Mouse (Mus musculus) cerebellum, postnatal 4 days (tissue): ENCODE results near the gene Mccc2.
"Not testable (repeated sequence)": the region's sequence is repeated elsewhere in the genome, so short reads cannot be mapped to it uniquely, and the experiment has no call there.

Source experiments
- DNase-seq, 2 experiments: peaks; one replicate each; pipeline ENCODE4 v3.0.0; 2022; ENCODE audit warnings: low spot score in 2 of 2, mixed read lengths in 1 of 2

Gene Mccc2

DNA sequence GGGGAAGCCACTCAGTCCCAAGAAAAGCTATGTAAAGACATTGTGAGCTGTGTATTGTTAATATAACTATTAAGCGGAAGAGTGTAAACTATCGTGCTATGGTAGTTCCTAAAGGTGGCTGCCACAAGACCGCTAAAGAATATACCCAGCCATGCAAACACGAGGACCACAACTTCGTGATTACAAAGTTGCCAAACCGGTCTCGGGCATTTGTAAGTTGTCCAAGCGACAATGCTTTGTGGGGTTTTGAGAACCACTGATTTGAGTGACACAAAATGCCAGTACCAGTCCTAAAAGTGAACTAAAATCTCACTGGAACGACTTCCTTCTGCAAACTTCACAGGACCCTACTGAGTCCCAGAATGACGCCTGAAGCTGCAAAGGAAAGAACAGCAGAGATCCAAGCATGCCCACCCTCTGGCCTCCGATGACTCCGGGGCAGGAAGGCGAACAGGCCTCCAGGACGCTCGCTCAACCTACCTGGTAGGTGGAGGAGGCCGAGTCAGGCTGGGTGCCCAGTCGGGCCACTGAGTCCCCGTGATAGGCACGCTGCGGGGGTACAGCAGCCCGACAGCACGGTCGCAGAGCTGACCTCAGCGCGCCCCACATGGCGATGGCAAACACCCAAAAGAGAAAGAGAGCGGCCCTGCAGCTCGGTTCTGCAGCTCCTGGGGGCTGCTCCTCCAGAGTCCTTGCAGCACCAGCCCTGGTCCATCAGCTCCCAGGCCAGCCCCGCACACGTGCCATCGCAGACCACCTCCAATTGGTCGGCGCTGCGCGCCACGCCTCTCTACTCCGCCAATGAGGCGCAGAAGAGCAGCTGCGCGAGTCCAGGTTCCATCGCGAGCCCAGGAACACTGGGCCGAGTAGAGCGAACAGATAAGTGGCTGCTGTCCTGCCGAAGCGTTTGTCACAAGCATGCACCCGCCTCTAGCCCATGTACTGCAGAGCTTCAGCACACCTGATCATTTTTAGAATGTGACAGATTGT is at the start of gene Mccc2:
Gene Mccc2 (minus strand): TSS at position 734 of the 990 bp plus-strand sequence.
- DNase-seq, result peak; percentile 64 to 82

DNA sequence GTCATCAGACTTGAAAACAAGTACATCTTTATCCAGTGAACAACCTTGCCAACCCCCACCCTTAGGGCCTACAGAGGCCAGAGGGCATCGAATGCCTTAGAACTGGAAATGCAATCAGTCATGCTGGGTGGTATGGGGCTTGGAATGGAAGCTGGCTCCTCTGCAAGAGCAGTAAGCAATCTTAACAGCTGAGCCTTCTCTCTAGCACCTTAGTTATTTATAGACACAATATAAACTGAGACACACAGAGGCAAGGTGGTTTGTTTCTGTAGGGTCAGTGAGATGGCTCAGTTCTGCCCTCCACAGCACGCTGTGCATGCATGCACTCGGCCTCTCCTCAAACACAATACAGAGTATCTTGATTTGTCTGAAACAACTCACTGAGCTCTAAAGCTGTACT is 48.5 kb upstream of the Mccc2 start:
- DNase-seq, result no peak

DNA sequence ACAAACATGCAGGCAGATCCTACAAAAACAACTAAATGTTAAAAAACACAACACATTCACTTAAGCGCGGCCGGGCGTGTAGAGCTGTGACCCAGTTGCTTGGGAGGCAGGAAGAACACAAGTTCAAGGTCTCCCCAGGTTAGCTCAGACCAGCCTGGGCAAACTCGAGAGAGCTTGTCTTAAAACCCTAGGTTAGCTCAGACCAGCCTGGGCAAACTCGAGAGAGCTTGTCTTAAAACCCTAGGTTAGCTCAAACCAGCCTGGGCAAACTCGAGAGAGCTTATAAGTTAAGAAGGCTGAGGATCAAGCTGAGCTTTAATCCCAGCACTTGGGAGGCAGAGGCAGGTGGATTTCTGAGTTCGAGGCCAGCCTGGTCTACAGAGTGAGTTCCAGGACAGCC is 42.3 kb upstream of the Mccc2 start:
- DNase-seq, result not testable (repeated sequence)

DNA sequence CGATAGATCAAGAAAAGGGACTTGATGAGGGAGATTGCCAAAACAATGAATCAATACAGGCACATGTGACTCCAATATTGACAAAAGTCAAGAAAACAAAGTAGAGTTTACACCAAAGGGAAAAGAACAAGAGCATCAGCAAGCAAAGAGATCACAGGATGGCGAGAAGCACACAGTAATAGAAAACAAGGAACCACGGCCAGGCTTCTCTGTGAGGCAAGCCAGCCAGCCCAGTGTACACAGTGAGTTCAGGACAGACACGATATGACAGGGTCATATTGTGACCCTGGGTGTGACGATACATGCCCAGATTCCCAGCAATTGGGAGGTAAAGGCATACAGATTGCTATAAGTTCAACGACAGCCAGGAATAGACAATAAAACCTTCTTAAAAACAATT is 10.6 kb upstream of the Mccc2 start:
- no peak for DNase-seq

DNA sequence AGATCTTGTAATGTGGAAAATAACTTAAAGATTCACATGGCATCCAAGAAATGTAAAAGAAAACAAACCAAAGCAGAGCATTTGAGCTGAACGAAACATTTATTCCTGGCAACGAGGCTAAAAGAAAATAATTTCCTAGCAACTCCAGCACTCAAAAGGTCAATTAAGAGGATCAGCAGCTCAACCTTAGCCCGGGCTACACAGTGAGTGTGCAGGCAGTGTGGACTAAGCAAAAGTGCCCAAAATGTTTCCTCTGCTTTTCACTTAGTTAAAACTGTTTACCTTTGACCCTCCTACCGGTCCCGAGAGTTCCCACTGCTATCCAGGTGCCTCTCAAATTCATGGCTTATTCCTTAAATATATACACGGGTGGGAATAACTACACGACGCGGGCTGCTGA is 1.5 kb upstream of the Mccc2 start:
- DNase-seq, result no peak

DNA sequence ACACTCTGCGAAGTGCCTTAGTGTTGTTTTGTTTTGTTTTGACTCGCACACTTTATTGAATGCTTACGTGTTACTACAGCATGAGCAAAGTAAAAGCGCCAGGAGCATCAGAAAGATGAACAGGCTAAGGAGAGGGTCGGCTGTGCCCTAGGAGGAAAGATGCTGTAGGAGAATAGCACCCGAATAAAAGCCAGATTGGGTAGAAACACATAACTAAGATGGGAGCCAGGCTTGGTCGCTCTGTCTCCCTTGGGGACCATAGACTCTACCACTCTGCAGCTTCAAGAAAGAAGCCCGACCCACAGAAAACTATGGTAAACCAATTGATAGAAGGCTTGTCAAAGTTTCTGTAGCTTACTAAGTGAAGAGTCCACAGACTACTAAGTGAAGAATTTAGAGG is 498 bp upstream of the Mccc2 start:
- no peak for DNase-seq

DNA sequence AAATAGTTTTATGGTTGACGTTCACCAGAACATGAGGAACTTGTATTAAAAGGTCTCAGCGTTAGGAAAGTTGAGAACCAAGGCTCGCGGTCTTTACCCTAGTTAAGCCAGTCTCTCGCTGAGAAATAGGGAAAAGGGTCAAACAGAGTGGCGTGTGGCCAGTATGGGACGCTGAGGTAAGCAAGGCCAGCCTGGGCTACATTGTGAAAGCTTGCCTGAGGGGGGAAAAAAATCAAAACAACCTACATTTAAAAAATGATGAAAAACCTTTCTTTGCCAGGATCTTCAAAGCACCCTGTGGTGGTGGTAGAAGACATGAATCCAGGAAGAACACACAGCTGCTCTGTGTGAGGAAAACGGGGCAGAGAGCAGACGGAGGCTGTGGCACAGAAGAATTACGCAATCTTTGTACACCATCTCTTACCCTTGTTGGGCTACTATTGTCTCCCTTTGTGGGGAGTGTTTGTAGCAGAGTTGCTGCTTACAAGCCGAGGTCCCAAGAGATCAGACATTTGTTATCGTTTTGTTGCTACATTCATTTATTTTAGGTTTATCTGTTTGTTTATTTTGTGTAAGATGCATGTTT is 9.4 kb downstream of the Mccc2 start:
- no peak for DNase-seq

DNA sequence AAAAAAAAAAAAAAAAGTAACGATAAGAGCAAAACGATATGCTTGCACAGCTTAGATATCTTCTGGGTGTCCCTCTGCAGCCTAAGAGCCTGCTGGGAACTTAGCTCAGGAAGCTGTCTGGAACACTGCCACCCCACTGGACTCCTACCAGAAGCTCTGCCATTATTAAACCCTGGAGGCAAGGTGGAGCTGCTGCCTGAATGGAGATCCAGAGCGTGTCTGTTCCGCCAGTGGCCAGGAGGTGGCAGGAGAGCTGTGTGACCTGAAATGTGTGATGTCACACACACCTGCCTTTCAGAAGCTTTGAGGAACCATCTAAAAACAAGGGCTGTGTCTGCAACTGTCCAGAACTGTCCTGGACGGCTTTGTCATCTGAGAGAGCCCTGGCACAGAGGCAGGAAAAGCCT is 13.6 kb downstream of the Mccc2 start:
- DNase-seq, result peak; percentile 77 to 80

DNA sequence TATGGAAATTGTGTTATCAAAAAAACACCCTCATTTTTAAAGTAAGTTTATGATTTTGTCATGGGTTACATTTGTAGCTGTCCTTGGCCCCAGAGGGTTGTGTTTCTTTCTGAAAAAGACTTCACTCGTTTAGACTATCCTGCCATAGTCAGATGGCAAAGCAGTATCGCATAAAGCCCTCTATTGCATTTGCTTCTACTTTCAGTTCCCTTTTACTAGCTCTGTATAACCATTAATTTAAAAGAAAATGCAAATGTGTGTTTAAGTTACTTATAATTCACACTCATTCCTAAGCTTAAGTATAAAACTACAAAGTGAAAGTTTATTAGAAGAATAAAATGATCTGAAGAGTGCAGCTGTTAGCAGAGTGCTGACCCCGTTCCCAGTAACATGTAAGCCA is 16.4 kb downstream of the Mccc2 start:
- DNase-seq, result no peak

DNA sequence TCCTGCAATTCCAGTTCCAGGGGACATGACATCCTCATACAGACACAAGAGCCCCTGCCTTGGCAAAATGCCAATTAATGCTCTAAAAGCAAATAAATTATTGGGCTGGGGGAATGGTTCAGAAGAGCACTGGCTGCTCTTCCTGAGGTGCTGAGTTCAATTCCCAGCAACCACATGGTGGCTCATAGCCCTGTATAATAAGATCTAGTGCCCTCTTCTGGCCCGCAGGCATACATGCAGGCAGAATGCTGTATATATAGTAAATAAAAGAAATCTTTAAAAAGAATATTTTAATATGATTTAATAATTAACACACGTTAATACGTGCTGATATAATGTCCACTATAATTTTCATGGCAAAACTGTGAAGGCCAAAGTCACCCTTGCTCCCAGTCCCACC is 17.3 kb downstream of the Mccc2 start:
- no peak for DNase-seq

DNA sequence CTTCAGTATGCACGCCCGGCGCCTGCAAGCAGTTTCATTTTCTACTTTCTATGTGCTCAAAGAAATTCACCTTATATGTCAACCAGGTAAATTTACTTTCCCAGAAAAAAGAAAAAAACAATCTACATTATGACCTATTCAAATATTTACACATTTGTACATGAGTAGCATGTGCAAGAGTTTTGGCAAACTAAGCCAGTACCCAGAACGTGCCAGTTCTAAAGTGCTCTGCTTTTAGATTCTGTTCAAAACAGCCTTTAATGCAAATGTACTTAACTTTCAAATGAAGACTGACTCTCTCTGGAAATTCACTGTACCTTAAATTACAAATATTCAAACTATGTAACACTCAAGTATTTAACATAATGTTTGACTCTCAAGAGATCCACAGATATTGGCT is 25.8 kb downstream of the Mccc2 start:
- no peak for DNase-seq

DNA sequence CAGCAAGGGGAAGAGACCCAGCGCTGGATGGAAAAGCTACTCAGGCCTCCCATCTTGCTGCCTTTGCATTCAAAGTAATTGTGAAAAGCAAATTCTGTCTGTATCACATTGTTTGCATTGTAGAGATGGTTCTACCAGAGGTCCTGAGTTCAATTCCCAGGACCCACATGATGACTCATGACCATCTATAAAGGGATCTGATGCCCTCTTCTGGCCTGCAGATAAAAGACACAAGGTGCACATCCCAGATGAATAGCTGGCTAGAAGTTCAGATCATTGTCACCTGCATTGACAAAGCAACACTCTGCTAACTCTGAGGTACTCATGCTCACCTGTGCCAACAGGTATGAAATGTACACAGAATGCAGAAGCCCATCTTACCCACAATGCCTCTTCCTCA is 32.1 kb downstream of the Mccc2 start:
- no peak for DNase-seq

DNA sequence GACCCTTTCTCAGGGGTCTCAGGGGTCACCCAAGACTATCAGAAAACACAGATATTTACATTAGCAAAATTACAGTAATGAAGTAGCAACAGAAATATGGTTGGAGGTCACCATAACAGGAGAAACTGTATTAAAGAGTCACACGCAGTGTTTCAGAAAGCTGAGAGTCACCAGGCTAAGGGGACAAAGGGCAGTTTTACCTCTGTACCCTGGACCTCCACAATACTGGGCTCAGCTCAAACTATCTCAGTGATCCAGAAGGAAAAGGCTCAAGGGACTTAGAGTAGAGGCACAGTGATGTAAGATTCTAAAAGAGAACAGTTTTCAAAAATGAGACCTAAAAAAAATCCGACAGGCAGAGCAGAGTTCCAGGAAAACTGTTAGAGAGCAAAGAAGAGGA is 36.0 kb downstream of the Mccc2 start:
- no peak for DNase-seq

DNA sequence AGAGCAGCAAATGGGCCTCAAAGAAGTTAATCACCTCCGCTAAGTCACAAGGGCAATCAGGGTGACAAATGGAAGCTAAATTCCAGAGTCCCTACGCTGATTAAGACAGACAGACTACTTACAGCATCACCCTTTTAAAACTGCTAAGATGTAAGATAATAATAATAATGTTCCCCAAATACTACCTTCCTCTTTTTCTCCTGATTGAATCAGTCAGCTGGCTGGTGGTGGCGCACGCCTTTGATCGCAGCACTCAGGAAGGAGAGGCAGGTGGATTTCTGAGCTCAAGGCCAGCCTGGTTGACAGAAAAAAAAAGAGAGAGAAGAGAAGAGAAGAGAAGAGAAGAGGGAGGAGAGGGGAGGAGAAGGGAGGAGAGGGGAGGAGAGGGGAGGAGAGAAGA is 45.4 kb downstream of the Mccc2 start:
- DNase-seq, result no peak

DNA sequence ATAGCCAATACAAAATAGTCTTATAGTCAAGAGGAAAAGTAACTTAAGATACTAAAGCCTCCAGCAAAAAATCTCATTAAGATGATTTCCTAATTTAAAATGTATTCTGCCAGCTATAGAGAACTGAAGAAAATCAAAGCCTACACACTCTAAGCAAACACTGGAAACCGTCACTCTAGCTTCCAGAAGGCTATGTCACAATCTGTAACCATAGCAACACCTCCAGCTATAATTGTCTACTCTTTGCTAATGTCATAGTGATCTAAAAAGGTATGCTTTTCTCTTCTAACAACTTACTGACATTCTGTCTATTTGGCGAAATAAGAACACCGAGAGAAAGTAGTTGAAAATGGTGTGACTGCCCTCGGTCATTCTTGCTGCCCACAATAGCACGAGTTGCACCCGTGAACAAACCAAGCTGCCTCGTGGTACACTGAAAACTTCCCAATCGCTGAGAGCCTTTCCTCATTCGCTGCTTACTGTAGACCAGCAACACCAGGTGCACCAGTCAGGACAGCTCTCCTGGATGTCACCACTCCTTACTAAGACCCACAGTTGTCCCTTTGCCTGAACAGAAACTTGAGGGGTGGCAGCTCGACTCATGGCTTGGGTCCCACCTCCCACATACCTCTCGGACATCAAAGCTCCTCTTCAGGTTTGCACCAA is 48.3 kb downstream of the Mccc2 start:
- DNase-seq, result no peak

DNA sequence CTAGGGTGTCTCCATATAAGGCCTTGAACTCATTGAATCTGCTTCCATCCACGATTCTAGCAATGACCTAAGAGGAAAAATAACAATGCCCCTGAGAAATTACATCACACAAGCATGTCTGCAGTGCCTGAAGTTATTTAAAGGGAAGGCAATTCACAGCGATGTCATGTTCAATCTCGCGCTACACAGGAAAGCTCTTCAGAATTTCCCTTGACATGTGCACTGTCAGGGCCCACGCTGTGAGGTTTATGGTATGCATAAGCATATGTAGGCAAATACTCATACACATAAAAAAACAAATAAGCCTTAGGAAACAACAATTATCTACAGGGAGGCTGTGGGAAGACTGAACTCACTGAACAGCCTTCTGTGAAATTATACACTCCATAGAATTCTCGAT is 51.6 kb downstream of the Mccc2 start:
- DNase-seq, result no peak

DNA sequence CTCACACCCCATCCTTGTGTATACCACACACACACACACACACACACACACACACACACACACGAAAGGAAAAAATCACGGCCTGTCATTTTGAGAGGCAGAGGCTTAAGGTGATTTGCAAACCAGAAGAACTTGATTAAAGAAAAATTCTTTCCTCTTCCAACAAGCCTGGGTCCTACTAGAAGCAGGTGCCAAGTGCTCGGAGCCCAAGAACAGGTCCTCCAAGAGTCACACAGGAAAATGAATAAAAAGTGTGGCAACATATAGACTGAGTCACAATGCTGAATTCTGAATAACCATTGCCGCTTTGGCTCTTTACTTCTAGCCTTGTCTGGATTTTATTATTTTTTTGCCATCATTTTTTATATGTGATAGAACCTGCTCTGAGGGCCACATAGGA is 53.8 kb downstream of the Mccc2 start:
- DNase-seq, result no peak

DNA sequence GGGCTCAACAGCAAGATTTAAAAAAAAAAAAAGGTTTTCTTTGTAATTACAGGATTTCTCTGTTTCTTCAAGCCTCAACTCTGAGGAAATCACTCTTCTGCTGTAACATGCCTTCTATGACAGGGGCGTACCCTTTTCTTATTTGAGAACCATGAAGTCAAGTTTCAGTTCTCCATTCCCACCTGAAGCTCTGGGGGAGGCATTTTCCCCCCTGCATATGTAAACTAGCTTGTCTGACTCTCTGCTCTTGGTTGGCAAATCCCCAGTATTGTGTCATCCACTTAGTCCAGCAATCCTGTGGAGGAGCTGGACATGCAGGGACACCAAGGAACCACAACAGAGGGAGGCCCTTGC is 59.9 kb downstream of the Mccc2 start:
- DNase-seq, result no peak

DNA sequence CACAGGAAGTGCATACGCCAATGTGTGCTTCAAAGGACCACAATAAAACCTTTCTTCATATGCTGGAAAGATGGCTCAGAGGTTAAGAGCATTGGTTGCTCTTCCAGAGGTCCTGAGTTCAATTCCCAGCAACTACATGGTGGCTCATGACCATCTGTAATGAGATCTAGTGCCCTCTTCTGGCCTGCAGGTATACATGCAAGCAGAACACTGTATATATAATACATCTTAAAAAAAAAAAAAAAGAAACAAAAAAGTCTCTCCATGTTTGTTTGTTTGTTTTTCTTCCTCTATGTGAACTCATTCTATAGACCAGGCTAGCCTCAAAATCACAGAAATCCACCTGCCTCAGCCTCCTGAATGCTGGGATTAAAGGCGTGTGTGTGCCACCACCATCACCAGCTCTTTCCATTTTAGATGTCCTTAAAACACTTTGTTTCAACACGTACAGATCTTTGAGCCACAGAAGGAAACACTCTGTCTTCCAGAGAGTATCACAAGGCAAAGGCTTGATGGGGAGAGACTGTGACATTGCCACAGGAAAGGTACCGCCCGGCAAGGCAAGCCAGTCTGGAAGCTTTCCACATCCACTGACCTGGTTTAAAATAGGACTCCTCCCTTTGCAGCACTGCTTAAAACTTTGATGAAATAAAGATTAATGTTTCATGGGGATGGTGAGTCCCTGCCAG is 60.4 kb downstream of the Mccc2 start:
- no peak for DNase-seq

DNA sequence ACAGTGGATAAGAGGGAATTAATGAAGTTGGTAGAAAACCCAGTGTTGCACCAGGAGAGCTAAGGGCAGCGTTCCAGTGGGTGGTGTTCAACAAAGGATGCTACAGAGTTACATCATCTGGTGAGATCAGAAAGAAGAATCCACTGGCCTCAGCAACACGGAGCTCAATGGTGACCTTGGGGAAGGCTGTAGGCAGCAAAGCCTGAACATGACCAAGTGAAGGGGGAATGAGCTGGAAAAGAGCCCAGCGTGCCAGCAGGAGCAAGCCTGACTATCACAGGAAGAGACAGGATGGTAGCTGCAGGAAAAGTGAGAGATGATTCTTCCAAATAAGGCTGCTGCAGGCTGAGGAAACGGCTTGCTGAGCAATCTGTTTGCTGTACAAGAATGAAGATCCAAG is 68.0 kb downstream of the Mccc2 start:
- DNase-seq, result peak in 1 of 2 experiments; percentile 34

DNA sequence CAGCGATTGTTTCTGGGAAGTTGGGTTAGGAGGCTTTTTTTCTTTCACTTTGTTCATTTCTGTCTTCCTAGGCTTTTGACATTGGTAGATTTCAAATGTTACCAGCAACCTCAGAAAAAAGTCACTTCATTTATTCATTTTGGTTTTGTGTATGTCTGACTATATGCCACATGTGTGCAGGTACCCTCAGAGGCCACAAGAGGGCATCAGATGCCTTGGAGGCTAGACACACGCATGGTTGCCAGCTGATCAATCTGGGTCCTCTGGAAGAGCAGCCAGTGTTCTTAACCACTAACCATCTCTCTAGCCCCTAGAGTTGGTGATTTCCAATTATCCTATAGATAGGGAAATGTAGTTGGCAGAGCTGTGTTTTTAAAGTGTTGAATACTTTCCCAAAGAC is 71.9 kb downstream of the Mccc2 start:
- DNase-seq, result no peak

DNA sequence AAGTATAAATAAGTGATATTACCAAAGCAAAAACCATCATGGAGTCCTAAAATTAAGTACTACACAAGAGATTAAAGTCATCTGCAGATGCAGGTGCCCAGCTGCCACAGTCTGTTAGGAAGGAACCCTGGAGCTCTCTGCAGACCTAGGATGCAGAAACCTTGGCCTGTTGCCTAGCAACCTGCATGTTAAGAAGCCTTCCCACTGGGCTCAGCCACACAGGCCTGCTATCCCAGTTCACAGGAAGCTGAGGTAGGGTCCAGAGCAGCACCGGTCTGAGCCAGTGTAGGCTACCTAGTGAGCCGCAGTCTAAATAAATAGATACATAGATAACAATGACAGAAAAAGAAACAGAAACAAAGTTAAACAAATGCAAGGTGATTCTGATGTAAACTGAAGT is 74.8 kb downstream of the Mccc2 start:
- DNase-seq, result peak in 1 of 2 experiments; percentile 44
